Mouse (Mus musculus) hindbrain, embryonic 10.5 days (tissue): ENCODE results near the gene Kri1. TPM values are rescaled to one million over a fixed set of nuclear protein-coding genes. Genes with fewer than 3 reads are reported as not detected.

Experiments used
- DNase-seq: peaks from one replicate; pipeline ENCODE4 v3.0.0-alpha.2; 2017; ENCODE audit warnings: low spot score
- H3K27ac ChIP-seq: fragments of 300-500 bp; sonication (generic); 2 replicates; pipeline ENCODE4 v1.5.1; 2016; ENCODE audit warnings: mild to moderate bottlenecking, moderate library complexity
- H3K27me3 ChIP-seq: fragments of 300-500 bp; sonication (generic); 2 replicates; pipeline ENCODE4 v1.6.1; 2016; ENCODE audit warnings: mild to moderate bottlenecking; ENCODE audit not compliant: poor library complexity, insufficient read depth, severe bottlenecking
- H3K36me3 ChIP-seq: fragments of 300-500 bp; sonication (generic); 2 replicates; pipeline ENCODE4 v1.6.1; 2016; ENCODE audit warnings: mild to moderate bottlenecking, moderate library complexity
- H3K4me1 ChIP-seq: fragments of 300-500 bp; sonication (generic); replicated peaks from 2 replicates; pipeline ENCODE4 v1.6.1; 2016; ENCODE audit warnings: mild to moderate bottlenecking
- H3K4me3 ChIP-seq: fragments of 300-500 bp; sonication (generic); 2 replicates; pipeline ENCODE4 v1.5.1; 2016; ENCODE audit warnings: mild to moderate bottlenecking, moderate library complexity
- H3K9me3 ChIP-seq: fragments of 300-500 bp; sonication (generic); 2 replicates; pipeline ENCODE4 v1.6.1; 2016; ENCODE audit warnings: mild to moderate bottlenecking, moderate library complexity
- WGBS: fragments of 180-500 bp; shearing (Covaris S2); methylation state at CpG from one replicate; pipeline ENCODE4 v1.1.7; 2016; 5-methylcytosine and 5-hydroxymethylcytosine counted together
- polyA plus RNA-seq: library from polyadenylated mRNA; unstranded; fragments of >200 nt; fragmentation: Nextera tagmentation; extraction: Ambion mirVana; gene quantifications from 2 replicates; pipeline ENCODE4 v1.2.1, GENCODE M21; 2016

The Kri1 gene
- polyA plus RNA-seq: 17.6 and 19.4 TPM in 2 replicates

GRCm38 (mm10) chr9:21287571-21288402, at the start of gene Kri1:
Gene Kri1 (minus strand): TSS chr9:21287969.
- WGBS: 1% methylated on average over 59 of the region's 59 CpGs
- H3K4me1 ChIP-seq: peaks cover 41% of the 10 kb centered on the region
- no peaks in the 10 kb centered on the region for H3K27me3 ChIP-seq
- H3K9me3 ChIP-seq: no peaks in the 10 kb centered on the region
- DNase-seq: peak; percentile 96
- H3K36me3 ChIP-seq: peaks cover 35% of the 10 kb centered on the region
- H3K27ac ChIP-seq: peak within 1 kb of the TSS; percentile 91
- peak within 1 kb of the TSS; percentile 88 for H3K4me3 ChIP-seq

GRCm38 (mm10) chr9:21336491-21336890, 48.7 kb upstream of the Kri1 start:
- H3K4me3 ChIP-seq: no peak overlapping the region
- peaks cover 2% of the 10 kb centered on the region; the same call in 1 of the 2 replicates for H3K27me3 ChIP-seq
- DNase-seq: no peak
- H3K27ac ChIP-seq: no peak overlapping the region
- peaks cover 26% of the 10 kb centered on the region for H3K4me1 ChIP-seq
- no peaks in the 10 kb centered on the region for H3K9me3 ChIP-seq
- WGBS: 88% methylated on average over 8 of the region's 8 CpGs
- peaks cover 17% of the 10 kb centered on the region for H3K36me3 ChIP-seq

- peaks cover 28% of the 10 kb centered on the region for H3K4me1 ChIP-seq
These were observed 47.6 kb upstream of the Kri1 start for GRCm38 (mm10) chr9:21335391-21335790.

GRCm38 (mm10) chr9:21334747-21335146, 47.0 kb upstream of the Kri1 start:
- Histone ChIP-seq H3K4me3 (no peak overlapping the region), H3K9me3 (no peaks in the 10 kb centered on the region), H3K4me1 (peaks cover 30% of the 10 kb centered on the region), H3K36me3 (peaks cover 8% of the 10 kb centered on the region), H3K27me3 (peaks cover 2% of the 10 kb centered on the region; the same call in 1 of the 2 replicates), H3K27ac (no peak overlapping the region)
- no peak for DNase-seq

More at GRCm38 (mm10) chr9:21335391-21335790, 47.6 kb upstream of the Kri1 start:
- DNase-seq: no peak
- H3K4me3 ChIP-seq: no peak overlapping the region
- WGBS: 83% methylated on average over 4 of the region's 4 CpGs
- H3K36me3 ChIP-seq: peaks cover 12% of the 10 kb centered on the region
- H3K9me3 ChIP-seq: no peaks in the 10 kb centered on the region
- H3K27me3 ChIP-seq: peaks cover 2% of the 10 kb centered on the region; the same call in 1 of the 2 replicates
- no peak overlapping the region for H3K27ac ChIP-seq

GRCm38 (mm10) chr9:21333523-21333922, 45.8 kb upstream of the Kri1 start:
- peaks cover 2% of the 10 kb centered on the region; the same call in 1 of the 2 replicates for H3K27me3 ChIP-seq
- 95% methylated on average over 1 of the region's 1 CpGs for WGBS
- 0 out of 2 replicates have a peak overlapping the region, but pooled peaks have one; percentile 50 for H3K27ac ChIP-seq
- H3K36me3 ChIP-seq: peaks cover 7% of the 10 kb centered on the region; the same call in 1 of the 2 replicates
- H3K9me3 ChIP-seq: no peaks in the 10 kb centered on the region
- peaks cover 31% of the 10 kb centered on the region for H3K4me1 ChIP-seq
- no peak overlapping the region for H3K4me3 ChIP-seq
- DNase-seq: no peak

- no peak for DNase-seq
- Histone ChIP-seq H3K4me1 (peaks cover 25% of the 10 kb centered on the region), H3K4me3 (no peak overlapping the region), H3K27ac (peak overlapping the region; percentile 50), H3K27me3 (peaks cover under 1% of the 10 kb centered on the region; the same call in 1 of the 2 replicates), H3K36me3 (peaks cover 7% of the 10 kb centered on the region; the same call in 1 of the 2 replicates), H3K9me3 (no peaks in the 10 kb centered on the region)
- whole genome bisulfite sequencing: 37% methylated on average over 9 of the region's 9 CpGs
These were observed 44.6 kb upstream of the Kri1 start for GRCm38 (mm10) chr9:21332161-21333061.

GRCm38 (mm10) chr9:21331365-21332140, 43.8 kb upstream of the Kri1 start:
- Histone ChIP-seq H3K4me3 (no peak overlapping the region), H3K27me3 (no peaks in the 10 kb centered on the region), H3K9me3 (no peaks in the 10 kb centered on the region), H3K4me1 (peaks cover 23% of the 10 kb centered on the region), H3K27ac (no peak overlapping the region), H3K36me3 (peaks cover 9% of the 10 kb centered on the region; the same call in 1 of the 2 replicates)
- no peak for DNase-seq
- WGBS: 87% methylated on average over 12 of the region's 12 CpGs

GRCm38 (mm10) chr9:21329699-21330289, 42.0 kb upstream of the Kri1 start:
- 91% methylated on average over 10 of the region's 10 CpGs for WGBS
- H3K9me3 ChIP-seq: no peaks in the 10 kb centered on the region
- no peaks in the 10 kb centered on the region for H3K27me3 ChIP-seq
- H3K27ac ChIP-seq: no peak overlapping the region
- no peak for DNase-seq
- H3K4me3 ChIP-seq: no peak overlapping the region
- H3K4me1 ChIP-seq: peaks cover 23% of the 10 kb centered on the region
- H3K36me3 ChIP-seq: peaks cover 19% of the 10 kb centered on the region; the same call in 1 of the 2 replicates

- DNase-seq: no peak
- Histone ChIP-seq H3K4me3 (no peak overlapping the region), H3K27ac (no peak overlapping the region), H3K36me3 (peaks cover 24% of the 10 kb centered on the region; the same call in 1 of the 2 replicates), H3K9me3 (no peaks in the 10 kb centered on the region), H3K4me1 (peaks cover 23% of the 10 kb centered on the region), H3K27me3 (no peaks in the 10 kb centered on the region)
- 77% methylated on average over 3 of the region's 5 CpGs for WGBS
These were observed 41.3 kb upstream of the Kri1 start for GRCm38 (mm10) chr9:21329041-21329440.

- peaks cover 22% of the 10 kb centered on the region for H3K4me1 ChIP-seq
- H3K9me3 ChIP-seq: no peaks in the 10 kb centered on the region
- H3K27ac ChIP-seq: no peak overlapping the region
- no peaks in the 10 kb centered on the region for H3K27me3 ChIP-seq
- DNase-seq: no peak
- H3K4me3 ChIP-seq: no peak overlapping the region
- WGBS: 76% methylated on average over 3 of the region's 3 CpGs
- H3K36me3 ChIP-seq: peaks cover 24% of the 10 kb centered on the region; the same call in 1 of the 2 replicates
These were observed 40.3 kb upstream of the Kri1 start for GRCm38 (mm10) chr9:21328041-21328440.

GRCm38 (mm10) chr9:21327569-21327968, 39.8 kb upstream of the Kri1 start:
- Histone ChIP-seq H3K4me1 (peaks cover 17% of the 10 kb centered on the region), H3K27ac (no peak overlapping the region), H3K27me3 (no peaks in the 10 kb centered on the region), H3K36me3 (peaks cover 24% of the 10 kb centered on the region; the same call in 1 of the 2 replicates), H3K9me3 (no peaks in the 10 kb centered on the region), H3K4me3 (no peak overlapping the region)
- 74% methylated on average over 3 of the region's 3 CpGs for WGBS
- no peak for DNase-seq
